Mouse (Mus musculus): ENCODE results near the gene Haus6.

Haus6 gene

GRCm38 (mm10) chr4:86575283-86575983 lies 36.4 kb downstream of the Haus6 start, which contains the start of gene Rraga:
Gene Rraga (plus strand): TSS chr4:86575668.
- peak; percentile 89 for DNase-seq (ENCODE audit: low read depth, low spot score)

GRCm38 (mm10) chr4:86574939-86575282 lies 36.9 kb downstream of the Haus6 start:
- no peak for DNase-seq (ENCODE audit: low read depth, low spot score)

GRCm38 (mm10) chr4:86561061-86561460 lies 50.8 kb downstream of the Haus6 start:
- no peak for DNase-seq (ENCODE audit: low read depth, low spot score)

- no peak for DNase-seq (ENCODE audit: low read depth, low spot score)
These were observed 52.8 kb downstream of the Haus6 start for GRCm38 (mm10) chr4:86559006-86559405.

- no peak for DNase-seq (ENCODE audit: low read depth, low spot score)
These were observed 53.6 kb downstream of the Haus6 start, which contains the start of gene Saxo1 for GRCm38 (mm10) chr4:86558228-86558627. Gene Saxo1 (minus strand): TSS chr4:86558328.

GRCm38 (mm10) chr4:86557371-86557770 lies 54.5 kb downstream of the Haus6 start:
- no peak for DNase-seq (ENCODE audit: low read depth, low spot score)

- DNase-seq (ENCODE audit: low read depth, low spot score), result no peak
These were observed 56.7 kb downstream of the Haus6 start for GRCm38 (mm10) chr4:86555035-86555707.

GRCm38 (mm10) chr4:86548332-86548731 lies 63.5 kb downstream of the Haus6 start:
- no peak for DNase-seq (ENCODE audit: low read depth, low spot score)

GRCm38 (mm10) chr4:86545615-86546014 lies 66.2 kb downstream of the Haus6 start:
- DNase-seq (ENCODE audit: low read depth, low spot score), result no peak

GRCm38 (mm10) chr4:86543999-86544398 lies 67.9 kb downstream of the Haus6 start:
- no peak for DNase-seq (ENCODE audit: low read depth, low spot score)

GRCm38 (mm10) chr4:86541573-86541972 lies 70.3 kb downstream of the Haus6 start:
- DNase-seq (ENCODE audit: low read depth, low spot score), result no peak

GRCm38 (mm10) chr4:86538936-86539335 lies 72.9 kb downstream of the Haus6 start:
- DNase-seq (ENCODE audit: low read depth, low spot score), result no peak

- DNase-seq (ENCODE audit: low read depth, low spot score), result no peak
These were observed 73.9 kb downstream of the Haus6 start for GRCm38 (mm10) chr4:86537972-86538371.

- no peak for DNase-seq (ENCODE audit: low read depth, low spot score)
These were observed 77.8 kb downstream of the Haus6 start for GRCm38 (mm10) chr4:86534091-86534481.

GRCm38 (mm10) chr4:86533406-86534090 lies 78.3 kb downstream of the Haus6 start:
- DNase-seq (ENCODE audit: low read depth, low spot score), result no peak

- no peak for DNase-seq (ENCODE audit: low read depth, low spot score)
These were observed 82.7 kb downstream of the Haus6 start for GRCm38 (mm10) chr4:86529161-86529560.
